Mouse (Mus musculus): ENCODE results near the gene Map4k2.
"Not testable (repeated sequence)": the region's sequence is repeated elsewhere in the genome, so short reads cannot be mapped to it uniquely, and the experiment has no call there.

The Map4k2 gene

GRCm38 (mm10) chr19:6306137-6306551 is 34.8 kb upstream of the Map4k2 start, which contains the start of gene Cdc42bpg:
Gene Cdc42bpg, plus strand, starts transcription at chr19:6306456.
- ChIA-PET POLR2A (interaction anchor here (0.5 to 20.4 kb wide), 48 partner anchors 9 to 260 kb away, joined by 3 to 829 read pairs (median 6); partner anchors contain the start of genes Ehd1 (in 3 of the 4), Cdca5 (in 2 of the 4), Men1 (in 2 of the 4) and Sf1 (in 2 of the 4)), CTCF (interaction anchor here (0.6 to 1.9 kb wide), 62 partner anchors 8 to 673 kb away, joined by 3 to 25 read pairs (median 5); partner anchors contain the start of genes Ehd1 (in 2 of the 4), Atg2a (in 1 of the 4), Cdca5 (in 1 of the 4) and Map4k2 (in 1 of the 4))

DNA sequence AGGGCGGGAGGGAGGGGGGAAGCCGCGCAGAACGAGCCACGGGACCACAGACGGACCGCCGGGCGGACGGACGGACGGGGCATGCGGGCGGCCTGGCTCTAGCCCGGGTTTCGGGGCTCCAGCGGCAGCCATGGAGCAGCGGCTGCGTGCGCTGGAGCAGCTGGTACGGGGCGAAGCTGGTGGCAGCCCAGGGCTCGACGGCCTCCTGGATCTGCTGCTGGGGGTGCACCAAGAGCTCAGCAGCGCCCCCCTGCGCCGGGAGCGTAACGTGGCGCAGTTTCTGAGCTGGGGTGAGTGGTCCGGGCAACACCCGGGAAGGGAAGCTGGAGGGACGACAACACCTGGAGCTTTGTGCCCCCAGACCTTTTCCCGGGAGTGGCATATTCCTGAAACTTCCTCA is 34.3 kb upstream of the Map4k2 start:
- ChIA-PET CTCF (interaction anchor here (0.6 to 1.9 kb wide), 83 partner anchors 9 to 830 kb away, joined by 3 to 25 read pairs (median 4); partner anchors contain the start of genes Ehd1 (in 2 of the 4), Map4k2 (in 2 of the 4), Men1 (in 2 of the 4) and Ppp2r5b (in 2 of the 4)), POLR2A (interaction anchor here (0.5 to 2.2 kb wide), 59 partner anchors 9 to 432 kb away, joined by 3 to 31 read pairs (median 5); partner anchors contain the start of genes Ehd1 (in 3 of the 4), Cdca5 (in 2 of the 4), Men1 (in 2 of the 4) and Sf1 (in 2 of the 4))

DNA sequence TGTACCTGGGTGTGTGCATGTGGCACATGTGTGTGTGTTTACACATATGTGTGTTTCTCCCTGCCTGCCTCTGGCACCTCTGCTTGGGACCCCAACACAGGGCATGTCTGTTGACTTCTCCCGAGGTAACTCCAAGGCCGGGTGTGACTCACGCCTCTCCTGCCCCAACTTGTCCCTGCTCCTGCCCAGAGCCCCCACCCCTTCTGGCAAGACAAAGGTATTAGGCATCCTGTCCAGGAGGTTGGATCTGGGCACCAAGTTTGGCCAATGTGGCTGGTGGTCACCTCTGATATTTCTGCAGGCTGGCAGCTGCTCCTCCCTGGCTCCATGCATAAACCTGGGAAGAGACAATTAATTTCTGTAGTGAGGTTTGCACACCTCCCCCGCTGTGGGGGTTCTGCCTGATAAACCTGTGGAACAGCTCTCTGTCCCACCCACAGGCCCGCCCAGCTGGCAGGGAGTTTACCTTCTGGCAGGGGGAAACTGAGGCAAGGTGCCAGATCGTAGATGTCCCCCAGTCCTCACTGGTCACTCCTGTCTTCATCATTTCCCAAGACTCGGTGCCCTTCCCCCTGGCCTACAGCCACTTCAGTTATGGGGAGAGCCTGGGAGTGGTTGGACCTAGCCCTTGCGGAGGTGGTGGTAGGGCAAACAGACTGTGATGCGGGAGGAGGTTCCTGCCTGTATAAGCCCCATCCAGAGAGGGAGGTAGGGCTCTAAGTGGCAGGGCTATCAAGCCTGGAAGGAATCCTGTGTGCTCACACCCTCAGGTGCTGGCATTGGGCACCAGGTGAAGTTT is 33.0 kb upstream of the Map4k2 start:
- ChIA-PET CTCF (interaction anchor here in 3 of 4 experiments (1.4 to 1.9 kb wide), 3 partner anchors 24 to 45 kb away, joined by 7 to 11 read pairs (median 10); no protein-coding TSS in a partner anchor), POLR2A (interaction anchor here (0.6 to 2.2 kb wide), 9 partner anchors 8 to 395 kb away, joined by 3 to 17 read pairs (median 3); partner anchors contain the start of genes Dpf2 (in 1 of the 4) and Ehd1 (in 1 of the 4))

GRCm38 (mm10) chr19:6310181-6310580 is 30.8 kb upstream of the Map4k2 start:
- ChIA-PET POLR2A (interaction anchor here in 3 of 4 experiments (1.0 to 2.4 kb wide), 15 partner anchors 10 to 265 kb away, joined by 3 to 15 read pairs (median 4); partner anchors contain the start of genes Ehd1 (in 2 of the 3), Map4k2 (in 1 of the 3) and Sf1 (in 1 of the 3)), CTCF (interaction anchor here in 1 of 4 experiments (0.5 to 1.2 kb wide), 3 partner anchors 21 to 406 kb away, joined by 3 to 5 read pairs (median 5); no protein-coding TSS in a partner anchor)

DNA sequence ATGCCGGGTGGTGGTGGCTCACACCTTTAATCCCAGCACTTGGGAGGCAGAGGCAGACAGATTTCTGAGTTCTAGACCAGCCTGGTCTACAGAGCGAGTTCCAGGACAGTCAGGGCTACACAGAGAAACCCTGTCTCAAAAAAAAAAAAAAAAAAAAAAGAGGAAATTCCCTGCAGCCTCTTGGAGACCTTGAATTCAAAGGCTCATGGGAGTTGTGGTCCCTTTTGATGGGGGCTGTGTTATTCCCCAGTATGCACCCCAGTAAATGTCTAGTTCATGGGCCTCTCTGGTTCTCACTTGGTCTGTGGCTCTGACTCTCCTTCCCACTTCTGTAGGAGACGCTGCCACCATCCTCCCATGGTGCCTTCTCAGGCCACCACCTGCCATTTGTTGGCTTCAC is 29.2 kb upstream of the Map4k2 start:
- CTCF ChIA-PET = not testable (repeated sequence)

GRCm38 (mm10) chr19:6313796-6314195 is 27.1 kb upstream of the Map4k2 start:
- ChIA-PET POLR2A (interaction anchor here (0.7 to 3.5 kb wide), 16 partner anchors 8 to 50 kb away, joined by 3 to 13 read pairs (median 3); partner anchors contain the start of genes Ehd1 (in 2 of the 4), Map4k2 (in 1 of the 4), Men1 (in 1 of the 4) and Sf1 (in 1 of the 4)), CTCF (interaction anchor here (1.0 to 3.2 kb wide), 7 partner anchors 9 to 53 kb away, joined by 3 to 14 read pairs (median 3); partner anchors contain the start of gene Men1 (in 1 of the 4))

More for the DNA sequence above, 29.2 kb upstream of the Map4k2 start:
- POLR2A ChIA-PET = interaction anchor here in 2 of 4 experiments (0.8 to 1.7 kb wide), 5 partner anchors 10 to 58 kb away, joined by 3 to 11 read pairs (median 3); partner anchors contain the start of gene Map4k2 (in 1 of the 2)

GRCm38 (mm10) chr19:6314513-6314912 is 26.4 kb upstream of the Map4k2 start:
- POLR2A ChIA-PET = interaction anchor here in 2 of 4 experiments (0.6 to 3.5 kb wide), 16 partner anchors 8 to 244 kb away, joined by 3 to 14 read pairs (median 6); partner anchors contain the start of genes Cdc42bpg (in 1 of the 2), Ehd1 (in 1 of the 2), Map4k2 (in 1 of the 2) and Men1 (in 1 of the 2)

DNA sequence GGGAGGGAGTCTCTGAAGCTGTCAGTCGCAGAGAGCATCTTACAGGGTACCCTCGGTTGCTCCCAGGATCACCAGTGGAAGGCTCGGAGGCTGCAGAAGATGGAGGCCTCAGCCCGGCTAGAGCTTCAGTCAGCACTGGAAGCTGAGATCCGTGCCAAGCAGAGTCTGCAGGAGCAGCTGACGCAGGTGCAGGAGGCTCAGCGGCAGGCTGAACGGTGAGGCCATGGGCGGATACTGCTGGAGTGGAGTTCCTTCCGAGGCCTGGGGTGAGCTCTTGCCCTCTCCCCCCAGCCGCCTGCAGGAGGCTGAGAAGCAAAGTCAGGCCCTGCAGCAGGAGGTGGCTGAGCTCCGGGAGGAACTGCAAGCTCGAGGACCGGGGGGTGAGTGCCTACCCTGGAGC is 25.4 kb upstream of the Map4k2 start:
- ChIA-PET POLR2A (interaction anchor here (0.7 to 3.5 kb wide), 31 partner anchors 8 to 259 kb away, joined by 3 to 14 read pairs (median 5); partner anchors contain the start of genes Cdc42bpg (in 3 of the 4), Men1 (in 2 of the 4), Sf1 (in 2 of the 4) and Ehd1 (in 1 of the 4)), CTCF (interaction anchor here in 3 of 4 experiments (0.5 to 2.3 kb wide), 9 partner anchors 9 to 290 kb away, joined by 3 to 9 read pairs (median 3); partner anchors contain the start of gene Cdc42bpg (in 3 of the 3))

More at GRCm38 (mm10) chr19:6314513-6314912, 26.4 kb upstream of the Map4k2 start:
- CTCF ChIA-PET = interaction anchor here (0.6 to 3.2 kb wide), 6 partner anchors 8 to 263 kb away, joined by 3 to 14 read pairs (median 4); partner anchors contain the start of gene Cdc42bpg (in 1 of the 4)

DNA sequence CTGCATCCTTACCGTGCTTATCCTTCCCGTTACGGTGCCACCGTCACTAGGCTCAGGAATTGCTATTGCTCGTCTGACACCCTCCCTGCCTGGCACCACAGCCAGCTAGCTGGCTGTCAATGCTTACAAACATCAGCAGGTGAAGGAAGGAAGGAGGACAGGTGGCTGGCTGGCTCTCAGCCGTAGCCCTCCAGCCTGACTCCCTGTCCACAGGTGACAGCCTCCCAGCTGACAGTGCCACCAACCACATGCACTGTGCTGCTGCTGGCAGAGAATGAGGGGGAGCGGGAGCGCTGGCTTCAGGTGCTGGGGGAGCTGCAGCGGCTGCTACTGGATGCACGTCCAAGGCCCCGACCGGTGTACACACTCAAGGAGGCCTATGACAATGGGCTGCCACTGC is 22.8 kb upstream of the Map4k2 start:
- ChIA-PET CTCF (interaction anchor here in 2 of 4 experiments (0.5 to 0.6 kb wide), 2 partner anchors 277 to 339 kb away, joined by 3 read pairs; no protein-coding TSS in a partner anchor), POLR2A (interaction anchor here in 3 of 4 experiments (0.5 to 6.3 kb wide), 7 partner anchors 11 to 62 kb away, joined by 3 to 53 read pairs (median 4); partner anchors contain the start of genes Cdc42bpg (in 1 of the 3) and Men1 (in 1 of the 3))

GRCm38 (mm10) chr19:6321358-6321757 is 19.6 kb upstream of the Map4k2 start:
- ChIA-PET POLR2A (interaction anchor here in 3 of 4 experiments (0.8 to 6.3 kb wide), 29 partner anchors 9 to 446 kb away, joined by 3 to 53 read pairs (median 5); partner anchors contain the start of genes Sf1 (in 2 of the 3), Arl2 (in 1 of the 3), Atg2a (in 1 of the 3) and Cdc42bpg (in 1 of the 3)), CTCF (interaction anchor here (0.6 to 3.9 kb wide), 10 partner anchors 10 to 395 kb away, joined by 3 to 20 read pairs (median 8); partner anchors contain the start of genes Cdc42bpg (in 3 of the 4), Ehd1 (in 1 of the 4) and Men1 (in 1 of the 4))

DNA sequence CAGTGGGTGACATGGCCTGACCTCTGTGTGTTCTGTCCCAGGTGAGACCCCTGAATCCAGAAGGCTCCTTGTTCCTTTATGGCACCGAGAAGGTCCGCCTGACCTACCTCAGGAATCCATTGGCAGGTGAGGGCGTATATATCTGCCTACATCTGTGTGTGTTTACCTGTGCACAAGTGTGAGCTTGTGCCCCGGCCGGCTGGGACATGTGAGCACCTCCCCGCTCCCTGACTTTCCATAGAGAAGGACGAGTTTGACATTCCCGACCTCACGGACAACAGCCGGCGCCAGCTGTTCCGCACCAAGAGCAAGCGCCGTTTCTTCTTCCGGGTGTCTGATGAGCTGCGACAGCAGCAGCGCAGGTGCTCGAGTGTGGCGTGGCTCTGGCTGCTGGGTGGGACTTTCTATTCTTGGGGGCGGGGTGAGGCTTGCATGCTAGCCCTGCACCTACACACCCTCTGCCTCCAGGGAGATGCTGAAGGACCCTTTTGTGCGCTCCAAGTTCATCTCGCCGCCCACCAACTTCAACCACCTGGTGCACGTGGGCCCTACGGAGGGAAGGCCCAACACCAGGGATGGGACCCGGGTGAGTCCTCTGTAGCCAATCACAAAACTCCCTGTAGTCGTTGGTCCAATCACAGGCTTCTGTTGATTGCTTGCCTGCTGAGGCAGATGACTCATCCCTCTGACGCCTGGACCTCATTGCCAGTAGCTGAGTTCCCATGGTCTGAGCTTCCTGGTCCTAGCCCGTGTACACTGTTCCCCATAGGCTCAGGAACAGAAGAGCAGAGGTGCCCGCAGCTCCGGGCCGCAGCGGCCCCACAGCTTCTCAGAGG is 18.9 kb upstream of the Map4k2 start:
- CTCF ChIA-PET = interaction anchor here in 3 of 4 experiments (0.6 to 3.9 kb wide), 13 partner anchors 8 to 175 kb away, joined by 3 to 20 read pairs (median 5); partner anchors contain the start of genes Cdc42bpg (in 3 of the 3), Ehd1 (in 1 of the 3) and Men1 (in 1 of the 3)
- POLR2A ChIA-PET = interaction anchor here (0.6 to 6.3 kb wide), 46 partner anchors 9 to 447 kb away, joined by 3 to 53 read pairs (median 4); partner anchors contain the start of genes Men1 (in 3 of the 4), Sf1 (in 3 of the 4), Ehd1 (in 2 of the 4) and Cdc42bpg (in 1 of the 4)

GRCm38 (mm10) chr19:6324751-6325150 is 16.2 kb upstream of the Map4k2 start:
- ChIA-PET POLR2A (interaction anchor here in 3 of 4 experiments (1.0 to 2.4 kb wide), 10 partner anchors 8 to 361 kb away, joined by 3 to 11 read pairs (median 4); partner anchors contain the start of genes Men1 (in 2 of the 3) and Pola2 (in 1 of the 3)), CTCF (no interaction called here)

DNA sequence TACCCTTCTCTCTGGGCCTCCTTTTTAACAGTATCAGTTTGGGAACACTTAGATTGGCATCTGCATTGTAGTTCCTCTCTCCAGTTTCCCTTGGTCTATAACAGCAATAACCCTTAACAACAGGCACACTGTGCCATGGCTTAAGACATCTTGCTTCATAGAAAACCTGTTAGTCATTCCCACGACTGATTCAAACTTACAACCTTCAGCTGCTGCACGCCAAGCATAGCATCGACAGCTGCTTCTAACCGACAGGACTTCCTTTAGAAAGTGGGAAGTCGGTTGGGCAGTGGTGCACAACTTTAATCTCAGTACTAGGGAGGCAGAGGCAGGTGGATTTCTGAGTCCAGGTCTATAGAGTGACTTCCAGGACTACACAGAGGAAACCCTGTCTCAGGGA is 9.8 kb upstream of the Map4k2 start:
- ChIA-PET POLR2A (interaction anchor here in 3 of 4 experiments (0.6 to 27.3 kb wide), 27 partner anchors 9 to 316 kb away, joined by 3 to 400 read pairs (median 5); partner anchors contain the start of genes Cdc42bpg (in 2 of the 3), Ehd1 (in 2 of the 3), Map4k2 (in 2 of the 3) and Sf1 (in 2 of the 3)), CTCF (interaction anchor here (0.5 to 2.8 kb wide), 30 partner anchors 9 to 363 kb away, joined by 3 to 19 read pairs (median 5); partner anchors contain the start of genes Cdc42bpg (in 4 of the 4), Ehd1 (in 2 of the 4), Arl2 (in 1 of the 4) and Map4k2 (in 1 of the 4))

GRCm38 (mm10) chr19:6331719-6332516 is 9.0 kb upstream of the Map4k2 start:
- POLR2A ChIA-PET = interaction anchor here in 3 of 4 experiments (0.6 to 27.3 kb wide), 37 partner anchors 9 to 317 kb away, joined by 3 to 400 read pairs (median 4); partner anchors contain the start of genes Ehd1 (in 3 of the 3), Arl2 (in 2 of the 3), Cdc42bpg (in 2 of the 3) and Map4k2 (in 2 of the 3)
- CTCF ChIA-PET = interaction anchor here (0.6 to 2.8 kb wide), 39 partner anchors 9 to 744 kb away, joined by 3 to 19 read pairs (median 5); partner anchors contain the start of genes Cdc42bpg (in 4 of the 4), Ehd1 (in 2 of the 4), Map4k2 (in 2 of the 4) and Arl2 (in 1 of the 4)

All from embryonic stem cell, embryonic (primary cell).